Mouse (Mus musculus) testis, adult 2 months (tissue): ENCODE results near the gene Rtkn. TPM values are rescaled to one million over a fixed set of nuclear protein-coding genes. Genes with fewer than 3 reads are reported as not detected.
A peak's percentile ranks its signal among the peaks of the same experiment; 100 is the strongest.

ENCODE experiments used
- H3K27ac ChIP-seq: fragments of 200-500 bp; 2 replicates; pipeline ENCODE4 v1.5.1; 2012; ENCODE audit warnings: low read depth, low read length; ENCODE audit not compliant: control insufficient read depth, insufficient read depth
- H3K27me3 ChIP-seq: fragments of 200-500 bp; 2 replicates; pipeline ENCODE4 v1.6.1; 2012; ENCODE audit warnings: mild to moderate bottlenecking, low read length, moderate library complexity; ENCODE audit not compliant: control insufficient read depth, insufficient read depth
- H3K36me3 ChIP-seq: fragments of 200-500 bp; 2 replicates; pipeline ENCODE4 v1.6.1; 2012; ENCODE audit warnings: mild to moderate bottlenecking, low read length; ENCODE audit not compliant: control insufficient read depth, insufficient read depth
- H3K4me1 ChIP-seq: fragments of 200-500 bp; 2 replicates; pipeline ENCODE4 v1.6.1; 2012; ENCODE audit warnings: low read length; ENCODE audit not compliant: control insufficient read depth, insufficient read depth
- H3K4me3 ChIP-seq: fragments of 200-500 bp; 2 replicates; pipeline ENCODE4 v1.5.1; 2012; ENCODE audit warnings: low read depth, mild to moderate bottlenecking, low read length, moderate library complexity, mixed read lengths; ENCODE audit not compliant: control insufficient read depth
- CTCF ChIP-seq: fragments of 200-500 bp; IDR thresholded peaks from 2 replicates; pipeline ENCODE4 v1.5.1; 2012; ENCODE audit warnings: low read depth, mild to moderate bottlenecking, inconsistent platforms, low read length, moderate library complexity; ENCODE audit not compliant: control insufficient read depth, insufficient read depth, insufficient replicate concordance
- POLR2A ChIP-seq: fragments of 200-500 bp; IDR thresholded peaks from 2 replicates; pipeline ENCODE4 v1.6.1; 2012; ENCODE audit warnings: low read depth, mild to moderate bottlenecking, inconsistent platforms, low read length, moderate library complexity; ENCODE audit not compliant: control insufficient read depth
- polyA plus RNA-seq: library from polyadenylated mRNA; depleted of rRNA; stranded (reverse); fragments of >200 nt; gene quantifications from 2 replicates; pipeline ENCODE4 v1.2.3, GENCODE M21; 2012

Rtkn gene
- polyA plus RNA-seq, 1 experiment = 13.2 TPM

GRCm38 (mm10) chr6:83136291-83136880 lies 1.1 kb downstream of the Rtkn start:
- no peaks in the 10 kb centered on the region for H3K27me3 ChIP-seq
- peak overlapping the region; percentile 59 for H3K4me3 ChIP-seq
- peaks cover 29% of the 10 kb centered on the region for H3K4me1 ChIP-seq
- TF ChIP-seq POLR2A (no peak), CTCF (no peak)
- H3K27ac ChIP-seq = peak overlapping the region; percentile 69
- H3K36me3 ChIP-seq = no peaks in the 10 kb centered on the region

GRCm38 (mm10) chr6:83136881-83137575 lies 1.8 kb downstream of the Rtkn start:
- peak overlapping the region; percentile 59 for H3K4me3 ChIP-seq
- TF ChIP-seq CTCF (no peak), POLR2A (no peak)
- H3K27me3 ChIP-seq = no peaks in the 10 kb centered on the region
- H3K36me3 ChIP-seq = no peaks in the 10 kb centered on the region
- peak overlapping the region; percentile 69 for H3K27ac ChIP-seq
- peaks cover 31% of the 10 kb centered on the region for H3K4me1 ChIP-seq

GRCm38 (mm10) chr6:83137576-83137950 lies 2.3 kb downstream of the Rtkn start:
- Histone ChIP-seq H3K27ac (peak overlapping the region; percentile 69; the same call in 1 of the 2 replicates), H3K4me1 (peaks cover 36% of the 10 kb centered on the region), H3K36me3 (no peaks in the 10 kb centered on the region), H3K4me3 (peak overlapping the region; percentile 59), H3K27me3 (no peaks in the 10 kb centered on the region)
- TF ChIP-seq CTCF = no peak
- TF ChIP-seq POLR2A = no peak

- TF ChIP-seq CTCF (no peak), POLR2A (no peak)
- H3K4me3 ChIP-seq = peak overlapping the region; percentile 30
- H3K4me1 ChIP-seq = peaks cover 36% of the 10 kb centered on the region
- H3K27ac ChIP-seq = peak overlapping the region; percentile 56; the same call in 1 of the 2 replicates
- no peaks in the 10 kb centered on the region for H3K36me3 ChIP-seq
- no peaks in the 10 kb centered on the region for H3K27me3 ChIP-seq
Measured at GRCm38 (mm10) chr6:83138056-83138455, 2.8 kb downstream of the Rtkn start.

DNA sequence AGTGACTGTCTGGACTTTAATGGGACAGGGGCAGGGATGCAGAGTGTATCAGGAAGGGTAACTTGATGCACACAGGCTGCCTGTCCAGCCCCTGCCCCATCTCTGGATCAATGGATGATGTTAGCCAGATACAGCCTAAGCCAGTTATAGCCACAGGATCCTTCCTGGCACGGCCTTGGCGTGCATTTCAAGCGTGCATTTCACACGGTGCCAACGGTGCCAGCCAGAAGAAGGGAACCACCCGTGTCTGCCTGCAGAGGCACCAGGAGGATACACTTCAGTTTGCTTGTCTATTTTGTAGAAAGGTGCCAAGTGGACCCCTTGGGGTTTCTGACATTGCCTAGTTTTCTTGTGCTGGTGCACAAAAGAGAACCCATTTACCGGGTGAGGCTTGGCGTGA lies 4.8 kb downstream of the Rtkn start:
- TF ChIP-seq CTCF = no peak
- TF ChIP-seq POLR2A = no peak

DNA sequence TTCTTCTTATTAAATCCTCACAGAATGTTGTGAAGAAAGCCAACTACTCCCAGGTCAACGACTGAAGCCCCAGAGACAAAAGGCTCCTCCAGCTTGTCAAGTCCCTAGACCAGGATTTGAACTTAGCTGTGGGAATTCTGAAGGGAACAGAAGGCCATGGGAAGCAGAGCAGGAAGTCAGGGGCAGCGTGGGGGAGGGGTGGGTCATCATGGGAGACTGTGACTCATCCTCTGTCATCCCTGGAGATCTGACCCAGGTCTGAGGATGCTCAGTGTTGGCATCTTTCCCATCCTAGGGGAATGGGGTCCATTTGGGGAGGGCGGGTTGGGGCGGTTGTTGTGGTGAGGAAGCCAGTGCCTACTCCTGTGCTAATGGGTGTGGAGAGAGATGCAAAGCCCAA lies 6.4 kb downstream of the Rtkn start:
- Histone ChIP-seq H3K4me3 (peak overlapping the region; percentile 41), H3K4me1 (peaks cover 24% of the 10 kb centered on the region), H3K36me3 (no peaks in the 10 kb centered on the region), H3K27ac (no peak overlapping the region), H3K27me3 (no peaks in the 10 kb centered on the region)
- TF ChIP-seq CTCF (no peak), POLR2A (no peak)

More for the DNA sequence above, 4.8 kb downstream of the Rtkn start:
- H3K27ac ChIP-seq = no peak overlapping the region
- no peaks in the 10 kb centered on the region for H3K36me3 ChIP-seq
- H3K27me3 ChIP-seq = no peaks in the 10 kb centered on the region
- H3K4me3 ChIP-seq = no peak overlapping the region
- H3K4me1 ChIP-seq = peaks cover 36% of the 10 kb centered on the region

DNA sequence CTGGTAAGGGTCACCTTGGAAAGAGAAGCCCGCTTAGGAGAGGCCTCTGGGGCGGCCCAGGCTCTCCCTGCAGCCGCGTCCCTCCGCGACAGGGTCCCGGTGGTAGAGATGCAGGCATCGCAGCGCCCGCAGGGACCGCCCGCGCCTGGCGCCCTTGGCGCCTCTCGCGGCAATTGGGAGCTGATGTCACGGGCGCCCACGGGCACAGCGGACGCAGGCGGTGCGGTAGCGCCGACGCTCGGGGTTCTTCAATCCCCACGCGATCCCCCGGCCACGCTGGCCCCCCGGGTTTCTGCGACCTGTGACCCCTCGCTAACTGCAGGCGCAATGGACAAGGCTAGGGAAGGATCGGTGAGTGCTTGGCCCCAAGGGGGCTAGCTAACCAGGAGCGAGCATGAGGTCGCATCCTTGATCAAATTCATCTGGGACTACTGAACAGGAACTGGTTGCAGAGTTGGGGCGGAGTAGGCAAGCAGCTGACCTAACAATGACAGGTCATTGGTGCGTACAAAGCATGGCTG lies 7.0 kb downstream of the Rtkn start:
- Histone ChIP-seq H3K36me3 (no peaks in the 10 kb centered on the region), H3K27ac (no peak overlapping the region), H3K4me1 (peaks cover 18% of the 10 kb centered on the region), H3K4me3 (peak overlapping the region; percentile 41), H3K27me3 (no peaks in the 10 kb centered on the region)
- TF ChIP-seq POLR2A (no peak), CTCF (no peak)
